Mouse (Mus musculus) liver, adult 2 months (tissue): ENCODE measurements around the gene Adpgk.
A peak's percentile ranks its signal among the peaks of the same experiment; 100 is the strongest.
"Not testable (repeated sequence)": the region's sequence is repeated elsewhere in the genome, so short reads cannot be mapped to it uniquely, and the experiment has no call there.

Experiments
- CTCF ChIP-seq: fragments of 200-500 bp; IDR thresholded peaks from 2 replicates; pipeline ENCODE4 v1.5.1; 2011; ENCODE audit warnings: low read depth, low read length, control low read depth
- POLR2A ChIP-seq: fragments of 200-500 bp; IDR thresholded peaks from 2 replicates; pipeline ENCODE4 v1.6.1; 2011; ENCODE audit warnings: low read length, control low read depth; ENCODE audit not compliant: insufficient read depth; ENCODE audit errors: extremely low read depth

DNA sequence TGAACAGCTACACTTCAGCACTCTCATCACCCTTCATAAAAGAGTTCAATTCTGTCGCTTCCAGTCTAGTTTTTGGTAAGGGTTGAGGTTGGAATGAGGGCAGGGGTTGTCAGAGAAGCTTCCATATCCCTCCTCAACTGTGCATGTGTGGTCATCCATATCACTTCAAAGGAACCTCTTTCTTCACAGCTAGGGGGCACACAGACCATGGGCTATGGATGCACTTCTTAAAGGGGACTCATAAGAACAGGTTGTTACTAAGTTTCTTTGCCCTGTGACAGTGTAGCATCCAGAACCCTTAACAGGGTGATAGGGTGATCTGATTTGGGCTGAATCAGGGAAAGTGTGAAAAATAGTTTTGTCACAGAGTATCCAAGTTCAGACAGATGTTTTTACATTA lies 66.7 kb downstream of the Adpgk start:
- TF ChIP-seq CTCF = 0 out of 2 replicates have a peak, but pooled peaks have one; percentile 6
- TF ChIP-seq POLR2A = not testable (repeated sequence)
